Mouse (Mus musculus) erythroblast, adult 5-6 weeks (primary cell): ENCODE data around the gene Arl9. TPM values are rescaled to one million over a fixed set of nuclear protein-coding genes. Genes with fewer than 3 reads are reported as not detected.
"Not testable (repeated sequence)": the region's sequence is repeated elsewhere in the genome, so short reads cannot be mapped to it uniquely, and the experiment has no call there.

Experiments
- ATAC-seq: replicated peaks from 2 replicates; pipeline ENCODE4 v1.8.0; 2016; ENCODE audit warnings: moderate number of reproducible peaks, mild to moderate bottlenecking, moderate TSS enrichment, inconsistent platforms; ENCODE audit not compliant: poor library complexity, low FRiP score, severe bottlenecking
- total RNA-seq, 2 experiments: library from RNA; stranded (forward) in 1 of 2; stranded (reverse) in 1 of 2; fragments of 150-400 nt in 1 of 2; fragments of 200-764, 138-1000 nt in 1 of 2; gene quantifications; 2 replicates each; pipeline versions ENCODE4 v1.2.3 to v1.2.4; 2015 to 2017; ENCODE audit warnings: low replicate concordance in 2 of 2

The Arl9 gene
- total RNA-seq, 2 experiments from 2014 or later, result not detected

- no peak for ATAC-seq
Observed at GRCm38 (mm10) chr5:77013171-77013570, 9.3 kb downstream of the Arl9 start.

DNA sequence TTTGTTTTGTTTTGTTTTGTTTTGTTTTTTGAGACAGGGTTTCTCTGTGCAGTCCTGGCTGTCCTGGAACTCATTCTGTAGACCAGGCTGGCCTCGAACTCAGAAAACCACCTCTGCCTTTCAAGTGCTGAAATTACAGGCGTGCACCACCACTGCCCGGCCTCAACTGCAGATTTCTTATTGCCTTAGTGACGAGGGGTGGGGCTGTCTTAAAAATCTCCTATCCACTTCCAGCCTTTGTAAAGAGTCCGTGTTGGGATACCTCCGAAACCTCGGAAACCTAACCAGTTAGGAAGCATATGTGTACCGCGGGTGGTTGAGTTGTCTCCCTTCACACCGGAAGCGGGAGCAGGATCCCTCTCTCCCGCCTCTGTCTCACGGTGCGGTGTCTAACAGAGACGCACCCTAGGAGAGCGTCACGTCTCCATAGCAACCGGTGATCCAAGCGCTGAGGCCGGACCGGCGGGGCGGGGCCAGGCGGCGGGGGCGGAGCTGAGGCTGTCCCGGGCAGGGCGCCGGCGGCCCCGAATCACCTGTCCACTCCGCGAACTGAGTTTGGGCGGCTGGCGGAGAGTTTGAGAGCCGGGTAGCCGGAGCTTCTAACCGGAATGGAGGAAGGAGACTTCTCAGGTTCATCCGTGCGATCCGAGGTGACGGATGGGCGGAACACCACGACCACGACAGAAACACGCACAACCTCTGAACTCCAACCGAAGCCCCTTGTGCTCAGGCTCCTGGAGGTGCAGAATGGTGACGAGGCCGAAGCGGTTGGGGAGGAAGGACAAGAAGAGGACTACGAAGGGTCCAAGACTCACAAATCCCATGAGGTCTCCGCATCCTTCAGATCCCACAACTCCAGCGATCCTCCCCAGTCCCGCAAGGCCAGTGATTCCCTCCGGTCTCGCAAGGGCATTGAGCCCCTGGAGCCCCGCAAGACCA is 12.0 kb downstream of the Arl9 start, which contains the start of gene Thegl:
Gene Thegl, plus strand, starts transcription at position 480 of the 939 bp plus-strand sequence.
- ATAC-seq, result peak; percentile 99

GRCm38 (mm10) chr5:77028034-77028433 is 24.2 kb downstream of the Arl9 start:
- ATAC-seq, result no peak

- no peak for ATAC-seq
Observed at GRCm38 (mm10) chr5:77029735-77030134, 25.9 kb downstream of the Arl9 start.

- not testable (repeated sequence) for ATAC-seq
Observed at GRCm38 (mm10) chr5:77035101-77035500, 31.2 kb downstream of the Arl9 start.

- ATAC-seq, result no peak
Observed at GRCm38 (mm10) chr5:77038451-77038850, 34.6 kb downstream of the Arl9 start.

GRCm38 (mm10) chr5:77039391-77039790 is 35.5 kb downstream of the Arl9 start:
- ATAC-seq, result no peak

GRCm38 (mm10) chr5:77044362-77044761 is 40.5 kb downstream of the Arl9 start:
- ATAC-seq, result no peak

- no peak for ATAC-seq
Observed at GRCm38 (mm10) chr5:77052616-77053015, 48.8 kb downstream of the Arl9 start.

DNA sequence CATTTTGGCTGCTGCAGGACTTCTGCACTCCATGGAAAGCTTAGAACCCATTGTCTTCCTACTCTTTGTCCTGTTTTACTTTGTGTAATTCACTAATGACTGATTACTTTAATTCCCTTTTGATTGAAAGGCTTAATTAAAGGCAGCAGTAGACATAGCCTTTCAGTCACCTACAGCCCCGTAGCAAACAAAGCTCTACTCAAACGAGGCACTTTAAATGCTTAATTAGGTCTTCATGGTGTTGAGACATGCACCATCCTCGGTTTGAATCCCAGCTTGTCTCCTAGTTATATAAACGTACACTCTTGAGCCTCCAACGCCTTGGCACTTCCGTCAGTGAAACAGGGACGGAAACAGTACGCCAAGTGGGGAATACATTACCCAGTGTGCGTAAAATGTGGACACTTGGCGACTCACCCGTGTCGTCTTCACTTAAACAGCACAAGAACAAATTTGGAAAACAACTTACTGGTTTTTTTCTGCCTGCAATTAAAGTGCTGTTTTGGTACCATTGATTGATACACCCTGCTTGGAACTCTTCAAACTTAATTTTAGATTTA is 53.1 kb downstream of the Arl9 start:
- ATAC-seq, result no peak

Other genes starting within 250 kb of the Arl9 start
- gene Aasdh, start 98.5 kb upstream of the Arl9 start, total RNA-seq (2015; ENCODE audit: low replicate concordance), result 4.2 TPM in 2 replicates
- 3.6 and 13.5 TPM in 2 replicates for gene Aasdh, start 98.5 kb upstream of the Arl9 start, total RNA-seq (2017; ENCODE audit: low replicate concordance)
- gene Paics, start 52.7 kb upstream of the Arl9 start, total RNA-seq (2015; ENCODE audit: low replicate concordance), result 72.1 and 74.2 TPM in 2 replicates
- gene Paics, start 52.7 kb upstream of the Arl9 start, total RNA-seq (2017; ENCODE audit: low replicate concordance), result 55.9 and 80.4 TPM in 2 replicates
- gene Ppat, start 52.5 kb upstream of the Arl9 start, total RNA-seq (2015; ENCODE audit: low replicate concordance), result 9.8 and 13.3 TPM in 2 replicates
- gene Ppat, start 52.5 kb upstream of the Arl9 start, total RNA-seq (2017; ENCODE audit: low replicate concordance), result 12.0 and 12.8 TPM in 2 replicates
- 26.3 and 35.1 TPM in 2 replicates for gene Srp72, start 29.4 kb upstream of the Arl9 start, total RNA-seq (2015; ENCODE audit: low replicate concordance)
- 40.6 and 45.2 TPM in 2 replicates for gene Srp72, start 29.4 kb upstream of the Arl9 start, total RNA-seq (2017; ENCODE audit: low replicate concordance)
- 0.84 TPM in 1 of 2 replicates, not detected in the other for gene Thegl, start 12.0 kb downstream of the Arl9 start, total RNA-seq (2015; ENCODE audit: low replicate concordance)
- gene Thegl, start 12.0 kb downstream of the Arl9 start, total RNA-seq (2017; ENCODE audit: low replicate concordance), result not detected in 2 replicates
- gene Hopx, start 111.1 kb downstream of the Arl9 start, total RNA-seq (2015; ENCODE audit: low replicate concordance), result 11.3 TPM in 1 of 2 replicates, not detected in the other
- gene Hopx, start 111.1 kb downstream of the Arl9 start, total RNA-seq (2017; ENCODE audit: low replicate concordance), result 3.3 and 6.4 TPM in 2 replicates
- gene Spink2, start 207.4 kb downstream of the Arl9 start, total RNA-seq (2015; ENCODE audit: low replicate concordance), result not detected in 2 replicates
- not detected in 2 replicates for gene Spink2, start 207.4 kb downstream of the Arl9 start, total RNA-seq (2017; ENCODE audit: low replicate concordance)